Mouse (Mus musculus): ENCODE results near the gene Prkcg.
"Not testable (repeated sequence)": the region's sequence is repeated elsewhere in the genome, so short reads cannot be mapped to it uniquely, and the experiment has no call there.

Prkcg gene

DNA sequence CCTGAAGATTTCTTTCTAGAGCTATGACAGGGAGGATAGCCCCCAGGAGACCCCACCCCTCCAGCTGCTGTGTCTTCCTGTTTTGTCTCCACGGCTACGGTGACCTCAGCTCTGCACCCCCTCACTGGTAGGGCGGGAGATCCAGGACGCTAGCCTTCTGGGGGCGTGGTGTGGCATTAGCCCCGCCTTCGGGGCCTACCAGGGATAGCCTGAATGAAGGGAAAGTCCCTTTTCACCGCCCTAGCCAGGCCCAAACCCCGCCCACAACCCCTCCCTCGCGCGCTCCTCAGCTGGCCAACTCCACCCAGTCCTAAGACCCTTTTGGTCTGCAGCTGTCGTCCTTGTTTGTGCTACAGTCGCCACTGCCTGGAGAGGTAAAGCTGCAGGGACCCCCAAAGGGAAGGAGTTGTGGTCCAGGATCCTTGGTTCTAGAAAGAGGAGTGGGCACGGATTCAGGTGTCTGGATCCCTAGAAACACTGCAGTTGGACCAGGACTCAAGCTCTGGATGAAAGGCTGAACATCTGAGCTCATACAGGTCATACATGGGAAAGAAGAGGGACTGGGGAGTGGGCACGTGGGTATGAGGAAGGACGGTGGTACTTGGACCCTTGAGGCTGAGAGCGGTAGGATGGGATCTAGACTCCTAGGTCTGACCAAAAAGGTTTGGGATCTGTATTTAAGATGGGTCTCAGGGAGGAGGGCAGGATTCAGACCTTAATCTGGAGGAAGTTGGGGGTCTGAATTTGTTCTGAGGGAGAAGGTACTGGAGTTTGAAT lies 1.5 kb downstream of the Prkcg start:
- in situ Hi-C loops (cut with MseI, MboI) = no loop called here

DNA sequence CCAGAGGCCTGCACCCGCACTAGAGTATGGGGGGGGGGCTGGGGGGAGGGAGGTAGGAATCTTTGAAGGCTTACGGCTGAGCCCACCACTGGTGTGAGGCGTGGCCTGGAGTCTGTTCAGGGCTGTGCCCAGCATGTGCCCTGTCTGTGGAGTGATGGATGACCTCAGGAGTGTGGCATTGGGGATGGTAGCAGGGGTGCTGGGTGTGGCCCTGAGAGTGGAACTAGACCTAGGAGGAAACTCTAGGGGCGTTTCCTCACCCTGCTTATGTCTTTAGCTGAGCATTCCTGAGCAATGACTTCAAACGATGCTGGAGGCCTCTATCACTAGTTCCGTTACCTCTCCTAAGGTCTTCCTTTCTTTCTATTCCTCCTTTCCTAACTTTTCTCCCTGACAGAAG lies 2.2 kb downstream of the Prkcg start:
- in situ Hi-C loops (cut with MseI, MboI) = no loop called here

DNA sequence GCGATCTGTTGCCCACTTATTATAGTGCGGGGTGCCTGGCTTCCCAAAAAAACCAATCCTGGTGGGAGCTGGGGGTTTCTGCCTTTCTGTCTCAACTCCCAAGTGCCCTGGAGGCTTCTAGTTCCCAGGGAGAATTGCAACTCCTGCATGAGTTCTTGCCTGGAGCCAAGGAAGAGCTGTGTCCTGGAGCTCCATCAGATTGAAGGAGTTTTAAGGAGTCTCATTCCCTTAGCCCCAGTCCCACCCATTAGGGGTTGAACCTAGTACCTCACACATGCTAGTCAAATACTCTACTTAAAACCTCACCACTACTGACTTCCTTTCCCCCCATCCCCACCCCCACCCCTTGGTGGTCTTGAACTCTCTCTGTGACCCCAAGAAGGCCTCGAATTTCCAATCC lies 2.8 kb downstream of the Prkcg start:
- in situ Hi-C loops (cut with MseI, MboI) = no loop called here

DNA sequence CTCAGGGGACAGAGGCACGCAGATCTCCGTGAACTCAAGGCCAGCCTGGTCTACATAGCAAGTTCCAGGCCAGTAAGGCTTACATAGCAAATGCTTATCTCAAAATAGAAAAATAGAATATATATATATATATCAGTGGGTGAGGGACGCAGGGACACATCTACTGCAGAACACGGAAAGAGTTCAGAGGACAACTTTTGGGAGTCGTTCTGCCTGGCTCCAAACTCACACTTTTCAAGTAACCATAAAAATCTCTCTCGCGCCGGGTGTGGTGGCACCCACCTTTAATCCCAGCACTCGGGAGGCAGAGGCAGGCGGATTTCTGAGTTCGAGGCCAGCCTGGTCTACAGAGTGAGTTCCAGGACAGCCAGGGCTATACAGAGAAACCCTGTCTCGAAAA lies 3.3 kb downstream of the Prkcg start:
- in situ Hi-C loops (cut with MseI, MboI) = not testable (repeated sequence)

DNA sequence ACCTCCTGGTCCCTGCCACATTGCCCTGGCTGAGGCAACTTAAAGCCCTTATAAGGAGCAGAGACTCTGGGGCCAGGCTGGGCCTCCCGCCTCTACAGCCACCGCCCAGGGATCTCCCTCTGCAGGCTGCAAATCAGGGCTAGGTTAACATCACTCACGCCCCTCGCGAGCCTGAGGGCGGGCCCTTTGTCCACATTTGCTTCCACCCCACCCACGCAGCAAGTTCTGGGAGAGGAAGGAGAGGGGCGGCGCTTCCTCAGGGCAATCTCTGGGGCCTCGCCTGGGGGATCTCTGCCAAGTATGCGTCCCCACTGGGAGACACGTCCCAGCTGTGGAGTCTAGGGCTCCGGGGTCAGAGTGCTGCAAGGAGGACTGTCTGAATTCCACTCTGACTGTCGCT lies 3.8 kb downstream of the Prkcg start:
- in situ Hi-C loops (cut with MseI, MboI) = no loop called here

DNA sequence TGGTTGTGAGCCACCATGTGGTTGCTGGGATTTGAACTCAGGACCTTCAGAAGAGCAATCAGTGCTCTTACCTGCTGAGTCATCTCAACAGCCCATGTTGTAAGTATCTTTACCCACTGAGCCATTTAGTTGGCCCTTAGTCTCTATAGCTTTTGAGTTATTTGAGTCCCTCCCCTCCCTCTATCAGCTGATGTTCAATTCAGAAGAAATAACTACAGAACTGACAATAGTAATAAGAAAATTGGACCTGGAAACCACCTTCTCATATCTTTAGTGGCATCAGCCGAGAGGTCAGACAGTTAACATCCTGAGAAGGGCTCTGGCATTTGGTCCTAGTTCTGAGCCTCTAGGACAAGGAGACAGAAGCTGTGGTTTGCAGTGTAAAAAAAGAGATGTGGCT lies 5.8 kb downstream of the Prkcg start:
- in situ Hi-C loops (cut with MseI, MboI) = no loop called here

DNA sequence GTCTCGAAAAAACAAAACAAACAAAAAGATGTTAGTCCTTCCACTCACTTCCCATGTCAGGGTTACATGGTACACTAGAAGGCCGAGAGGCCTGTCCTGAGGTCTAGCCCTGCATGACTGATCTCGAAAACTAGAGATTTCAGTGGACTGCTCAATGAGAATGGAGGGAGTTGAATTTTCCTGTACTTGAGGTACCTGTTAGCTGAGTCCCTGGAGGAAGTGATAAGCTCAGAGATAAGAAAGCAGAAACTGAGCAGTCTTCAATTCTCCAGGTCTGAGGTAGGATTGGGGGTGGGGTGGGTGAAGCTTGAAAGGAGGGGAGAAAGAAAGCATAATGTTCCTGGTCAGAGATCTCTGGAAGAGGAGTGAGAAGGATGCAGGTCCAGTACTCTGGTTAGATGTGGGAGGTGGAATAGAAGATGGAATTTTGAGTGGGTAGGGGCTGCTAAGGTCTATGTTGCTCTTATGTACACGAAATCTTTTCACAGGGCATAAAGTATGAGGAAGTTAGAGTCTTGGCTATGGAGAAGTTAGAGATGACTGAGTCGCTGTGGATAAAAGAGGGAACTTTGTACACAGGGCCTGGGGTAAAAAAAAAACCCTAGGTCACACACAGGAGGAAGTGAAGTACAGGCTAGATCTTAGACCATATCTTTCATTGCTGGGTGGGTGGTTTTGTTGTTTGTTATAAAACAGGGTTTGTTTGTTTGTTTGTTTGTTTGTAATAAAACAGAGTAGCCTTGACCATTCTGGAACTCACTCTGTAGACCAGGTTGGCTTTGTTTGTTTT lies 6.5 kb downstream of the Prkcg start:
- in situ Hi-C loops (cut with MseI, MboI) = no loop called here

DNA sequence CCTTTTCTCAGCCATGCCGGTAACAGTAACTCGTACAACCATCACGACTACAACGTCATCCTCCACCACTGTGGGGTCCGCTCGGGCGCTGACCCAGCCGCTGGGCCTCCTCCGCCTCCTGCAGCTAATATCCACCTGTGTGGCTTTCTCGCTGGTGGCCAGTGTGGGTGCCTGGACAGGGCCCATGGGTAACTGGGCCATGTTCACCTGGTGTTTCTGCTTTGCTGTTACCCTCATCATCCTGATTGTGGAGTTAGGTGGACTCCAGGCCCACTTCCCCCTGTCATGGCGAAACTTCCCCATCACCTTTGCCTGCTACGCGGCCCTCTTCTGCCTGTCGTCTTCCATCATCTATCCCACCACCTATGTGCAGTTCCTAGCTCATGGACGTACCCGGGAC lies 7.7 kb downstream of the Prkcg start:
- in situ Hi-C loops (cut with MseI, MboI) = no loop called here

DNA sequence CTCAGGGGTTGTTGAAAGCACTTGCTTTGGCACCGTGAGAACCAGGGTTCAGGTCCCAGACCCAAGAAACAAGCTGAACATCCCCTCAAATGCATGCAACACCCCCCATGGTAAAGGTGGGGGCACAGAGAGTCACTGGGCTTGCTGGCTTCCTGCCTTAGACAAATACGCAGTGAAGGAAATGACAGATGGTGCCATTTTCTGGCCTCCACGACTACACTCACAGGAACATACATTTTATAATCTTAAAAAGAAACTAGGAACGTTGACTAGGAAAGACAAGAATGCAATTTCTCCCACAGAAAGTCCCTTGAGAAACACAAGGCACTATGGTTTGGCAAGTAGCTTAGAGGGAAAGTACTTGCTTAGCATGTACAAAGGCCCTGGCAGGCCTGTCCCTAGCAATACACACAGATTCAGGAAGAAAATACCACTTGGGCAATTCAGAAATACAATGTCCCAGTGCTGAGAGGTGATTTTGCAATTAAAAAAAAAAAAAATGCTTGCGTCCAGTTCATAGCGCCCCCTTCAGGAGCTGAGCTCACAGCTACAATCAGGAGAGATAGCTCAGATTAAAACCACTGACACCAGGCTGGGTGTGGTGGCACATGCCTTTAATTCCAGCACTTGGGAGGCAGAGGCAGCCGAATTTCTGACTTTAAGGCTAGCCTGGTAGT lies 11.1 kb downstream of the Prkcg start:
- in situ Hi-C loops (cut with MseI, MboI) = no loop called here

DNA sequence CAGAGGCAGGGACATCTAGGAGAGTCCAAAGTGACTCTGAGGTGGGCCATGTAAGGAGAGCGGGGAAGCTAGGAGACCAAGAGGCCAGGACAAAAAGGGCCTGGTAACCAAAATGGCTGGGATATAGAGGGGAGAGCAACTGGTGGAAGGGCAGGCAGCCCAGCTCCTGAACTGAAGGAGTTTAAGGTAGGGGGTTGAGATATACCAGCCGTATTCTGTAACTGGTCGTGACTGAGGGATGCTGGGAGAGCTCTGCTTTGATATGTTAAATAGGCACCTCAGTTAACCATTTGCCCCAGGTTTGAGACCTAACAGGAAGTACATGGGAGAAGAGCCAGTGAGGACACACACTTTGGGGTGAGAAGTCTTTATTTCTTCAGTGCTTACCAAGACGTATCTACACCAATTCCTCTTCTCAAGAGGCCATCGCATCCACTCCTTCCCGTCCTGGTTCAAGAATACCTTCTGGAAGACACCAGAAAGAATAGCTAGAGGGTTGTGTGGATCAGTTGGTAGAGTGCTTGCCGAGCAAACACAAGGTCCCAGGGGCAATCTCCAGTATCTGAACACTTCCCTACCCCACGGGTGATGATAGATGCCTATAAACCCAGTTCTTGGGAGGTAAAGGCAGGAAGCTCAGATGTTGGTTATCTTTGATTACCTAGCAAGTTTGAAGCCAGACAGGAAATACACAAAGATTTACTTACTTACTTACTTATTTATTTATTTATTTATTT lies 12.1 kb downstream of the Prkcg start:
- in situ Hi-C loops (cut with MseI, MboI) = no loop called here

DNA sequence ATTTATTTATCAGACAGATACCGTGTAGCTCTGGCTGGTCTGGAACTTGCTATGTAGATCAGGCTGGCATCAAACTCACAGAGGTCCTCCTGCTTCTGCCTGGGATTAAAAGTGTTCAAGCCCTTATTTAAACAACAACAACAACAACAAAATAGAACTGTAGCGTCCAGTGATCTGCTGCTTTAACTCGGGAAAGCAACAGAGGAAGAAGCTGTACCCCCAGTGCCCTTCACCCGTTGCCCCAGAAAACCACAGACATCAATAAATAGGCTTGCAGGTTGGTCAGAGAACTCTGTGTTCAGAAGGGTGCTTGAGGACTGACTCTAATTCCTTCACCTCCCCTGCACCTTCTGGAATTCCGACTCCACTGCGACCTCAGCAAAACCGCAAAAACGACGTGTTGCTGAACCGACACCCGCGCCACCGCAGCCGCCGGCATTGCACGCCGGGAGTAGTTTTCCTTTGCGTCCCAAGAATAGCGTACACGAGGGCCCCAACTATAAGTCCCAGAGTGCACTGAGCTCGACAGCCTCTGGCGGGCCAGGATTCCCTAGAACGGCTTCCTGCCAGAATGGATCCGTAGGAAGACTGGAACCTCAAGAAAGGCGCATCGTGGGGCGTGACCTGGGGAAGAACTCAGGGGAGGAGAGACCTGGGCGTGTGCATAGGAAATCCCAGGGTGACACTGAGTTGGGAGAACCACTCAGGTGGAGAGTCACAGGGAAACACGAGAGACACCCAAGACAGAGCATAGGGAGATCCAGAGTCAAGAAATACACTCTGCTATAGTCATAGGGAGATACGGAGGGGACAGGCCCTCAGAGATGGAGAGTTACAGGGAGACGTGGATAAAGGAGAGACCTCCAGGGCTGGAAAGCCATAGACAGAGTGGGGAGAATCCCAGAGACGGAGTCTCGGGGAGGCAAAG lies 12.9 kb downstream of the Prkcg start:
- in situ Hi-C loops (cut with MseI, MboI) = no loop called here

DNA sequence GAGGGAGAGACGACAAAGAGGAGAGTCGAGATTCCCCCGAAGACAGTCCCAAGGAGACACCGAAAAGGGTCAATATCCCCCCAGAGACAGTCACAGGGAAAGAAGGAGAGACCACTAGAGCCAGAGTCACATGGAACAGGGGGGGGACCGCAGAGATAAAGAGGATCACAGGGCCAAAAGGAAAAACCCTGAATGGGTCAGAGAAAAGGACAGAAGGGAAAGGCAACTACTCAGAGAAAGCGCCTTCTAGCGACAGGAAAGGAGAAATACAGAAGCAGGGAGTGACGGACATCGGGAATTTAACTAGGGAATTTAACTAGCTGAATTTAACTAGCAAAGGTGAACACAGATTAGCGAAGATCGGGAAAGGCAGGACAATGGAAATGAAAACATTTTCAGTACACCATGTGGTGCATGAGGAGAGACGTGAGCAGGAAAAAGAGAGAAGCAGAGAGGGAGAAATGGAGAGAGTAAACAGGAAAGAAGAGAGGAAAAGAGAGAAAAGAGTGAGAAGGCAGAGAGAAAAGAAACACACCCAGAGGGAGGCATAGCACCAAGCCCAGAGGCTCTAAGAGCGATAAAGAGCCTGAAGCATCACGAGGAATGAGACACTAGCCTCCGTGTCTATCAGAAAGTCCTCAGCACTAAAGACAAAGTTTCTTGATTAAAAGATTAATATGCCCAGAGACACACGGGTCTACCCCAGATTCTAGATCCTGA lies 13.7 kb downstream of the Prkcg start:
- in situ Hi-C loops (cut with MseI, MboI) = no loop called here

DNA sequence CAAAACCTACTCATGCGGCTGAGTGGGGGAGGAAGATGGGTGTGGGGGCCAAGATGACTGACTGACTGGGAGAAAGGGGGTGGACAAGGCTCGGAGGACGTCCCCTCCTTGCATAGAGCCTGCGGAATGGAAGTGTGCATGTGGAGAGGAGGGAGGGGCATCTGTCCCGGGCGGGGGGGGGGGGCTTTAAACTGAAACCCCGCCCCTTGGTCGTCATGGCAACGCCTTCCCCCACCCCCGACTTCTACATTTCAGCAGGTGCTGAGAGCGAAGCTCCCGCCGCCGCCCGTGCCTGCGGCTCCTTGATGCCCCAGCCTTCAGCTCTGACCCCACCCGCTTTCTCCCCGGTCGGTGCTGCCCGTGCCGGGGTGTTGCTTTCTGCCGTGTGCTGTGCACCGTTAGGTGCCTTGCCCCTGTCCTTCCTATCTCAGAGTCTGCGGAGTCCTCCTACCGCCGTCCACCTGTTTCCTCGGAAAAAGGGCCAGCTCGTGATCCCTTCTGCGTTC lies 14.3 kb downstream of the Prkcg start:
- in situ Hi-C loops (cut with MseI, MboI) = no loop called here

DNA sequence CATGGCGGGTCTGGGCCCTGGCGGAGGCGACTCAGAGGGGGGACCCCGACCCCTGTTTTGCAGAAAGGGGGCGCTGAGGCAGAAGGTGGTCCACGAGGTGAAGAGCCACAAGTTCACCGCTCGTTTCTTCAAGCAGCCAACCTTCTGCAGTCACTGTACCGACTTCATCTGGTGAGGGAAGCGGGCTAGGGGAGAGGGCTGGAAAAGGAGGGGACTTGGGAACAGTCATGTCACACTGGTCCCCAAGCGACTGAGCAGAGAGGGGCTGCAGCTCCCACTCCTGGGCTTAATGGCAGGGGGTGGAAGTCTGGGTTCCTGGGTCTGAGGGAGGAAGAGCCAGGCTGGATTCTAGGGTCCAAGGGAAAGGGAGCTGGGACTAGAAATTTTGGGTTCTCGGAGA lies 14.8 kb downstream of the Prkcg start:
- in situ Hi-C loops (cut with MseI, MboI) = no loop called here

DNA sequence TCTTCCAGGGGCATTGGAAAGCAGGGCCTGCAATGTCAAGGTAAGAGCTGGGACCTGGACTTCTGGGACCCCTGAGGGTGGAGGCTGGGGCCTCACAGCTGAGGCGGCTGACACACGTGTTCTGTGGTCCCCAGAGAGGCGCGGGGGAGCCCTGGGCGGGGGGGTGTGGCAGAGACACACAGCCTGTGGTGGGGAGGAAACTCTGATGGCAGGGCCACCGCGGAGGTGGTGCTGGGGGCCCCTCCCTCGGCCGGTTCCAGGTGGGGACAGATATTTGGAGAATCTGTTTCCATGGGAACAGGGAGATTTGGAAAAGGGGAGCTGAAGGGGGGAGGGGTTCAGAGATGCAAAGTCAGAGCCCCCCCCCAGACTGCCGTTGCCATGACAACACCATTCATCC lies 15.3 kb downstream of the Prkcg start:
- in situ Hi-C loops (cut with MseI, MboI) = no loop called here

DNA sequence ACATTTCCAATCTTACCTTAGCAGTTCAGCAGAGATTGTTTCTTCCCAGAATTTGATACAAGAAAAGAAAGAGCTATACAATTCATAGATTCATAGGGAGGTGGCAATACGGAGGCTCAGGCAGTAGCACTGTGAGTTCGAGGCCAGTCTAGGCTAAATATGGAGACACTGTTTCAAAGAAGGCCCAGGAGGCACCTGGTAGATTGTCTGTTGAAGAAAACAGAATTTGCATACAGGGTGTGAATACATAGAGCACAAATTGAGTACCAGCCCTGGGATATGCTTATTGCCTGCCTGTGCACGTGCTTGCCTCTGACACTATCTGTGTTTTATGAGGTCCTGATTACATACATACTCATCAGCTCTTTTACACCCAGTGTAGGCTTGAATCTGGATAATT lies 17.4 kb downstream of the Prkcg start:
- in situ Hi-C loops (cut with MseI, MboI) = no loop called here

DNA sequence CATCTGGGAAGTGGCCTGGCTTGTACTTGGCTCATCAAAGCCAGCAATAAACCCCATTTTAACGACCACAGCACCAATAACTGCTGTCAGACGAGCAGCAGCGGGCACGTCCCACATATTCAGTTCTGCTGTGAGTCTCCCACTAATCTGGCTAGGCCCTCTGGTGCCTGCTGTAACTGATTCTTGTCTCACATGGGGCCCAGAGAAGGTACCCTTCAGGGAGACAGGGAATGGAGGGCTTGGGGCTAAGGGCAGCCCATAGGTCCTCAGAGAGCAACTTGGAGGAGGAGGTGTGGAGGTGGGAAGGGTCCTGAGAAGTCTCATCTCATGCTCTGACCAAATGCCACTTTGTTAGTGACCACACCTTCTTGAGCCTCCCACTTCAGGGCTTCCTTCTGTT lies 19.7 kb downstream of the Prkcg start:
- in situ Hi-C loops (cut with MseI, MboI) = no loop called here

DNA sequence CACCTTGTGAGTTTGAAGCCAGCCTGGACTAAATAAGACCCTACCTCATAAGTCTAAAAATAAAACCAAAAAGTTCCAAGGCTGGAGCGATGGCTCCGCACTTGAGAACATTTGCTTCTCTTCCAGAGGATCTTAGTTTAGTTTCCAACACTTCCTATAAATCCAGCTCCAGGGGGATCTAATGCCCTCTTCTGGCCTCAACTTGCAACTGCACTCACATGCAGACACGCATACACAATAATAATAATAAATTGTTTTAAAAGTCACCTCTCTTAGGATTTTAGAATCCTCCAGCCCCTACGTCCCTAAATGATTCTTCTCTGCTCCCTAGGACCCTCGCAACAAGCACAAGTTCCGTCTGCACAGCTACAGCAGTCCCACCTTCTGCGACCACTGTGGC lies 21.3 kb downstream of the Prkcg start:
- in situ Hi-C loops (cut with MseI, MboI) = no loop called here

DNA sequence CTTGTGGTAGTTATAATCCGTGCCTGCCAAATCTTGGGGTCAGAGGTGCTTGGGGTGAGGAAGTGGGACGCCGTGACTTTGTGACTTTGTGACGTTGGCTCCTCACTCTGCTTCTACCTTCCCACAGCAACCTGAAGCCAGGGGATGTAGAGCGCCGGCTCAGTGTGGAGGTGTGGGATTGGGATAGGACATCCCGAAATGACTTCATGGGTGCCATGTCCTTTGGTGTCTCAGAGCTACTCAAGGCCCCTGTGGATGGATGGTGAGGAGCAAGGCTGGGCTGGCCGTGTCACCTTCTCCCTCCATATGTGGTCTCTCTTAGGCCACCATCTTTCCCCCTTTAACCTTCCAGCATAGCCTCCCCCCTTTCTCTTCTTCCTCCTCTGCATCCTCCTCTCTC lies 24.6 kb downstream of the Prkcg start:
- in situ Hi-C loops (cut with MseI, MboI) = no loop called here

DNA sequence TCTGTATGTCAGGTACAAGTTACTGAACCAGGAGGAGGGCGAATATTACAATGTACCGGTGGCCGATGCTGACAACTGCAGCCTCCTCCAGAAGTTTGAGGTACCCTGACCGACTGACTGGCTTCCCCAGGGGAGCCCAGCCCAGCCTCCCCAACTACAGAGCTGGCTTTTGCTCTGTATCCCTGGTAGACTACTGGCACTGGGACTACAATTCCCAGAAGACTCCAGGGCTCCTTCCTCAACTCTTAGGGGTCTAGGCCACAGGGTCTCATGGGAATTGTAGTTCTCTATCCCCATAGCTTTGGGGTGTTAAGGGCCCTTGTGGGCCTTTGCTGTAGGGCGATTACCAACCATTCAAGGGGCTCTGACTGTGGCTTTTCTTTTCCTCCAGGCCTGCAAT lies 25.1 kb downstream of the Prkcg start:
- in situ Hi-C loops (cut with MseI, MboI) = no loop called here
